Mouse (Mus musculus): ENCODE data around the gene Pcbp4.
"Not testable (repeated sequence)": the region's sequence is repeated elsewhere in the genome, so short reads cannot be mapped to it uniquely, and the experiment has no call there.

Gene Pcbp4

DNA sequence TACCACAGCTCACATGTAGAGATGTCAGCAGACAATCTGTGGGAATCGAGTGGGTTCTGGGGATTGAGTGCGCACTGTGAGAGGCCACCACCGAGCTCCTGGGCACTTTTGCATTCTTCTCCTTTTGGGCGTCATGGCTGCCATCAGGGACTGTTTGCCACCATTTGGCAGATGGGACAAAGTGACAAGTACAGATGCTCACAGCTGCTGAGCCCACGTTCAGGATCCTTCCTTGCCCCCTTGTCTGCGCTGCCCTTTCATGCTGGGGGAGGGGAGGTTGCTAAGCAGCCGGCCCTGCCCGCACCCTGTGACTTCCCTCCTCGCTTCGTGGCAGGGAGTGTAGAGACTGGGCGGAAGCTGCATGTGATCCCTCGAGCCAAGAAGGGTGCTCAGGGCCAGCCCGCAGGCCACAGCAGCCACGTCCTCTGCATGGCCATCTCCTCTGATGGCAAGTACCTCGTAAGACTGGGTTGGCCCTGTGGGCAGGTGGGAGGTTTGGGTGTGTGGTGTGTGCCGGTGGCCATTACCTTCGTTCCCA, 29.6 kb downstream of the Pcbp4 start:
- DNase-seq: no peak

DNA sequence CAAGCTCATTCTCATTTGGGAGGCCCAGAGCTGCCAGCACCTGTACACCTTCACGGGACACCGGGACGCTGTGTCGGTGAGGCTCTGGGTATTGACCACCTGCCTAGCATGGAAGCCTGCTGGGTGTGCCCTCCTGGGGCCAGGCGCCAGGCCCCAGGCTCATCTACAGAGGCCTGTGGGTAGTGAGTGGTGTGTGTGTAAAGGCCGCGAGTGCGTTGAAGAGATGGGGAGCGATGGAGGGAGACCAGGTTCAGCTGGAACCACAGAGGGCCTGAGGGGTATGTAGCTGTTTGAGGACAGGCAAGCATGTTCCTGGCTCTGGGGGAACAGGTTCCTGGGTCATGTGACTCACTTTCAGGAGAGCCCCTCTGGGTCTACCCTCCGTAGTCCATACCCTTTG, 30.0 kb downstream of the Pcbp4 start:
- DNase-seq: no peak

DNA sequence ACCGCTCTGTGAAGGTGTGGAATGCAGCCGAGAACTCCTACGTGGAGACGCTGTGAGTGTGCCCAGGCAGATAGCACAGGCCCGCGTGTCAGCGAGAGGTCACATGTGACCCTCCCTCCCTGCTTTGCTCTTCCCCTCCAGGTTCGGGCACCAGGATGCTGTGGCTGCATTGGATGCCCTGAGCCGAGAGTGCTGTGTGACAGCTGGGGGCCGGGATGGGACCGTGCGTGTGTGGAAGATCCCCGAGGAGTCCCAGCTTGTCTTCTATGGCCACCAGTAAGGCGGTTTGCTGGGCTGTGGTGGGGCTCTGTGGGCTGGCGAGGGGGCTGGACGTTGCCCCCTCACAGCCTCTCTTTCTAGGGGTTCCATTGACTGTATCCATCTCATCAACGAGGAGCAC, 30.5 kb downstream of the Pcbp4 start:
- DNase-seq: no peak

DNA sequence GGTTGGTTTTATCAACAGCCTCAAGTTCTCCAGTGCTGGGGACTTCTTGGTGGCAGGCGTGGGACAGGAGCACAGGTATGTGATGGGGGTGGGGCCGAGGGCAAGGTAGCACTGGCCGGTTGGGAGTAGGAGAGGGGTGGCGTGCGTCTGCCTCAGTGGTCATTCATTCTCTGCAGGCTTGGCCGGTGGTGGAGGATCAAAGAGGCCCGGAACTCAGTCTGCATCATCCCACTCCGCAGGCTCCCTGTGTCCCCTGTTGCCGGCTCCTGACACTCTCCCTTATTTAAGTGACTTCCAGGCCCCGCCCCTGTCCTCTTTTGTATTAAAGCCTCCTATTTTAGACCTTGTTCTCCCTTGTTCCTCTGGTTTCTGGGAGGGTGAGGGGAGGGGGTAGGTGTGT, 32.0 kb downstream of the Pcbp4 start:
- no peak for DNase-seq

DNA sequence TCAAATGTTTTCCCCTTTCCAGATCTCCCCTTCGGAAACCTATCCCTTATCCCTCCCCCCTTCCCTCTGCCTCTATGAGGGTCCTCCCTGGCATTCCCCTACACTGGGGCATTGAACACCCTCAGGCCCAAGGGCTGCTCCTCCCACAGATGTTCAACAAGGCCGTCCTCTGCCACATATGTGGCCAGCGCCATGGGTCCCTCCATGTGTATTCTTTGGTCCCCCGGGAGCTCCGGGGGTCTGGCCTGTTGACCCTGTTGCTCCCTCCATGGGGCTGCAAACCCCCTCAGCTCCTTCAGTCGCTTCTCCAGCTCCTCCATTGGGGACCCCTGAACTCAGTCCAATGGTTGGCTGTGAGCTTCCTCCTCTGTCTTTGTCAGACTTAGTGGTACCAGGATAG, 34.5 kb downstream of the Pcbp4 start:
- DNase-seq: not testable (repeated sequence)

DNA sequence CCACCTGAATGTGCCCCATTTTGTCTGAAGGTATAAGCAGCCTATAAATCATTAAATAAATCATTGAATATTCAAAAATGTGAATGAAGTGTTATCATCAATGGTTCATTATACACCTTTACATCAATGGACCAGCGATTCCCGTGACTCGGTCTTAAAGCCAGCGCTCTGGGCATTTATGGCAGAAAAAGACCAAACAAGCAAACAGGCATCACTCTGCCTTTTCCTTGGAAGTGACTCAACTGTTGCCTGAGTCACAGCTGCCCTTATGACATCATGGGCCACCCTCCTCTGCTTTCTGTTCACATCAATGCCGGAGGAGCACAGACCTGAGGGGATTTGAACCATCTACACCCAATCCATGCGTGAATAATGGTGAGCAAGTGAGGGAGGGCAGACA, 46.6 kb downstream of the Pcbp4 start, which contains the start of gene Iqcf1:
Gene Iqcf1, plus strand, starts transcription at position 301 of the 400 bp plus-strand sequence.
- DNase-seq: no peak

DNA sequence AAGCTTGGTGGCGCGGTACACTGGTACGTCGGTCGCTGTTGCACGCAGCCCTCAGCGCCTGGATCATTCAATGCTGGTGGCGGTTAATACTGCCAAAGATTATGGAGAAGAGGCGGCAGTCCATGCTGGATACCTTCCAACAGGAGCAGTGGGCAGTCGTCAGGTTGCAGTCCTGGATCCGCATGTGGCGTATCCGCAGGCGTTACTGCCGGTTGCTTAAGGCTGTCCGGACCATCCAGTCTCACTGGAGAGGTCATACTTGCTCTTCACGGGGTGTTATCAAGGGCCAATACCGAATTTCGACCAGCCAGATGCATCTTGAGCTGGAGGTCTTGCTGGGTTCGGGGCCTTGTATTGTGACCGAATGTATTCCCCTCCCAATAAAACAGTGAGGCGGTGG, 48.8 kb downstream of the Pcbp4 start:
- no peak for DNase-seq

DNA sequence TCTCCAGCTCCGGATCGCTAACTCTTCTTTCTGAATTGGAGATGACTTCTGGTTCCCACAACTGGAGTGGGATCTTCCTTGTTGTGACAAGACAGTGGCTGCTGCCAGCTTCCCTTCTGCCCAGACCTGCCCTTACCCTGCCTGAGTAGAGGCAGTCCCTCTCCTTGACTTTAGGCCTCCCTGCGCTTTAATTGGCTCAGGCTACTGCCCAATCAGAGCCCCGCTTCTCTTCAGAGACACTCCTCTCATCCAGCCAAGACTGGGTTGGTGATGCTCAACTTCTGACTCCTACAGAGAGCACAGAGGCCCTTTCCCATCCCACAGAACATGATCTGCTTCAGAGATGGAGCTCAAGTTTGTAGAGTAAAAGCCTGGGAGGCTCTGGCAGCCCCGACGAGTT, 51.2 kb downstream of the Pcbp4 start:
- no peak for DNase-seq

DNA sequence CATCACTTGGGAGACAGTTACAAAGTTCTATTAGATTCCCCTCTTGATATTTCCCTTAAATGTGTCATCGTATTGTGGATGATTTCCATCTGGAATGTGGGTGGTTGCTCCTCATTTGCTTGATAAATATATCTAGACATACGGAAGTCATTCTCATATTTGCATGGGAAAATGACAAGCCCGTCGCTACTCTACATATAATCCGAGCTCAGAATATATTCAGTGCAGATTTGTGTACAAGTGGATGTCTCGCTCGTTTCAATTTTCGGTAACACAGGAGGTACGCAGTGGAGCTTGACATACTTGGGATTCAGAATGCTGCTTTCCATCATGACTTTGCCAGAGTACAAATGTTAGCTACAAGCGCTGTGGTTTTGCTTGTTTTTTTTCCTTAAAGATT, 56.3 kb downstream of the Pcbp4 start:
- no peak for DNase-seq

DNA sequence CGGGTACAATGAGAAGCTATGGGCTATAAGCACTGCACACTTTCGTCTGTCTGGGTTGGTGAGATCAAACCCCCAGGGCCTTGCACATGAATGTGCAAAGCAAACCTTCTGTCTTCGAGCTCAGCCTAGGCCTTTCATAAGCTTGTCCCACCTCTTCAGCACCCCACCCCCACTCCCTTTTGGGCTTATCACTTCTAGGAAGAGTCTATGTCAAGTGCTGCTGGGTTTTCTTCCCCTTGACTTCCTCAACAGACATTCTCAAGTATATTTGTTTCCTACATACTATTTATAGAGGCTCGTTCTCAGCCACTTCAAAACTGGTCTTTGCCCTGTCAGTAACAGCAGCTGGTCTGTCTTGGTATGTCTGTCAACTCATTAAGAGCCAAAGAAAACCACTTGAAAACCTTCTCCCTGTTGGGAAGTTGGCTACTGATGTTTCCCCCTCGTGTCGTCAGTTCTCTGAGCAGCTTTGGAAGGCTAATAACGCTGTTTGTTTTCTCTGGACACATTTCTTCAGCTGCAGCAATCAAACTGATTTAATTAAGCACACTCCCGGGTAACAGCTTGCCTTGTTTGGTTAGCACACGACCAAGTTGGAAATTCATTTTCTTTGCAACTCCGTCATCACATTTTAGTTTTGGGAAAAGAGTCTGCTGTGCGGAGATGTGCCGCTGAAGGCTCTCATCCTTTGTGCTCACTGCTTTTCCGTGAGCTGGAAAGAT, 59.8 kb downstream of the Pcbp4 start:
- DNase-seq: peak; percentile 33 to 57

DNA sequence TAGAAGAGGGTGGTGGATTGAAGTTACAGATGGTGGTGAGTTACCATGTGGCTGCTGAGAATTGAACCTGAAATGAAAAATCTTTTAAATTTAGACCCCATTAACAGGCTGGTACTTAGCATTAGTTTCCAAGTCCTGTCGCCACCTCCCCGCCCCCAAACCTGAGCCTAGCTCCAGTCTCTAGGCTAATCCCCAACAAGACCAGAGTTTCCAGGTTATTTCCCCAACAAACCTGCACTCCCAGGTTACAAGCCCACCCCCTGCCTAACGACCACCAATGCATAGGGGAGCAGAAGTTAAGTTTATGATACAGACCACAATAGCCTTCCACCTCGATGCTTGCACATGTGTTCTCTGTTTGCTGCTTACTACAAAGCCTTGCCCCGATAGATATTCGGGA, 60.5 kb downstream of the Pcbp4 start:
- DNase-seq: no peak

All from kidney, postnatal 4 days (tissue).